Mouse (Mus musculus): ENCODE data around the gene Tnni3.

- no peak for TF ChIP-seq CTCF (conservative IDR thresholded peaks at IDR 0.05; ENCODE audit: insufficient read depth, insufficient read length, low read depth, low read length)
- TF ChIP-seq POLR2A (IDR thresholded peaks at IDR 0.05; ENCODE audit: low read depth, low read length), result no peak
These were observed 32.7 kb downstream of the Tnni3 start for GRCm38 (mm10) chr7:4491308-4491707.

All from kidney, adult 2 months (tissue).